In genomic region chr7:126821835-126822511, GRCm38 (mm10) we compare ENCODE assay signal across 9 mouse cellular contexts. TPM values are rescaled to one million over a fixed set of nuclear protein-coding genes. Genes with fewer than 3 reads are reported as not detected.
A peak's percentile ranks its signal among the peaks of the same experiment; 100 is the strongest.
DNase-seq lines count a peak whose midpoint lies in the region; ATAC-seq and TF ChIP-seq lines count a peak whose summit lies in the region.
"Had no signal": no experiment of that assay in that cellular context is flagged by ENCODE, and none has a peak within 500 bp of the region (broad histone marks: within the 10 kb centered on the region; RNA-seq: fewer than 3 reads in every experiment).

No protein-coding gene starts in this region.

- peak; percentile 96 for TF ChIP-seq CTCF in Patski (IDR thresholded peaks at IDR 0.05)
- TF ChIP-seq CTCF in cerebellum, adult 2 months (IDR thresholded peaks at IDR 0.05; ENCODE audit: borderline replicate concordance, insufficient read depth, low read depth, low read length): peak; percentile 95

- peaks cover 28% of the 10 kb centered on the region for H3K4me1 ChIP-seq in cerebellum, adult 2 months (ENCODE audit: control insufficient read depth, insufficient read depth, low read length)
- H3K4me1 ChIP-seq in hindbrain, embryonic 13.5 days (replicated peaks): peaks cover 46% of the 10 kb centered on the region

- POLR2A ChIA-PET in Patski (lab: Charles Lee): no interaction called here

- H3K4me2 ChIP-seq in hindbrain, embryonic 13.5 days: peak overlapping the region; percentile 73
- H3K4me2 ChIP-seq: liver, embryonic 15.5 days had no signal

- no peak for DNase-seq in Patski (ENCODE audit: low read depth, low spot score)
- peak; percentile 86 to 93 for DNase-seq in cerebellum, adult 2 months
- DNase-seq in forelimb bud, embryonic 11.5 days (ENCODE audit: low read depth, low spot score): peak; percentile 77
- peak; percentile 80 for DNase-seq in layer of hippocampus, postnatal 14 days (ENCODE audit: low spot score in 2 of 2)
- DNase-seq in retina, postnatal 7 days (ENCODE audit: low read depth, low spot score): peak; percentile 90
- peak; percentile 54 for DNase-seq in urinary bladder, adult 2 months (ENCODE audit: low spot score)

- 10% methylated on average over 7 of the region's 7 CpGs for WGBS in cerebellum, adult 2 months
- 29% methylated on average over 7 of the region's 7 CpGs for WGBS in hindbrain, embryonic 13.5 days

- H3K4me3 ChIP-seq in cerebellum, adult 2 months (replicated peaks; ENCODE audit: insufficient read depth, low read depth, low read length): peak overlapping the region; percentile 66
- H3K4me3 ChIP-seq in hindbrain, embryonic 13.5 days: peak overlapping the region; percentile 70
- H3K4me3 ChIP-seq: liver, embryonic 15.5 days had no signal

- H3K9ac ChIP-seq in hindbrain, embryonic 13.5 days: peak overlapping the region; percentile 87
- H3K9ac ChIP-seq: liver, embryonic 15.5 days had no signal

- H3K36me3 ChIP-seq in hindbrain, embryonic 13.5 days: 0 out of 2 replicates have a peak, but pooled peaks cover 7% of the 10 kb centered on the region
- H3K36me3 ChIP-seq: liver, embryonic 15.5 days had no signal

- no peaks in the 10 kb centered on the region for H3K9me3 ChIP-seq in hindbrain, embryonic 13.5 days
- H3K9me3 ChIP-seq: liver, embryonic 15.5 days had no signal

- in situ Hi-C loops in Patski (cut with MboI; ENCODE audit: low pct_unique_long_range_greater_than_20kb): no loop called here

- ATAC-seq in Patski: no peak
- no peak for ATAC-seq in hindbrain, embryonic 13.5 days (ENCODE audit: low FRiP score)
- ATAC-seq in megakaryocyte, adult 5-6 weeks (ENCODE audit: poor library complexity, severe bottlenecking): peak; percentile 91

- H3K27me3 ChIP-seq in Patski: no peaks in the 10 kb centered on the region
- no peaks in the 10 kb centered on the region for H3K27me3 ChIP-seq in cerebellum, adult 2 months (ENCODE audit: control insufficient read depth, insufficient read depth, low read length)
- H3K27me3 ChIP-seq in hindbrain, embryonic 13.5 days: no peaks in the 10 kb centered on the region

- CTCF ChIA-PET in Patski (lab: Charles Lee): interaction anchor here (0.8 to 2.4 kb wide), 8 partner anchors 9 to 289 kb away, joined by 3 to 6 read pairs (median 4); partner anchors contain the start of gene 4930451I11Rik

- TF ChIP-seq POLR2A in cerebellum, adult 2 months (IDR thresholded peaks at IDR 0.05; ENCODE audit: borderline replicate concordance, insufficient read depth, low read length): peak; percentile 39; the same call in 1 of the 2 replicates

- H3K27ac ChIP-seq in cerebellum, adult 2 months (ENCODE audit: insufficient read depth, low read length): peak overlapping the region; percentile 91
- peak overlapping the region; percentile 93 for H3K27ac ChIP-seq in hindbrain, embryonic 13.5 days
- H3K27ac ChIP-seq: liver, embryonic 15.5 days had no signal

RNA-seq across cellular contexts. Expression of gene 4930451I11Rik, which starts 9.5 kb away (rescaled TPM):
- polyA plus RNA-seq in Patski (2021): not detected
- not detected in 2 replicates for polyA plus RNA-seq in cerebellum, adult 2 months (2012; rRNA removed)
- polyA plus RNA-seq in hindbrain, embryonic 13.5 days (2015; fragmentation: Nextera tagmentation; extraction: Ambion mirVana): not detected in 2 replicates
- not detected for total RNA-seq in layer of hippocampus, postnatal 14 days (2021)
- not detected in 2 replicates for total RNA-seq in megakaryocyte, adult 5-6 weeks (2015)
- total RNA-seq in megakaryocyte, adult 5-6 weeks (2017): not detected in 2 replicates
- not detected in 2 replicates for polyA plus RNA-seq in urinary bladder, adult 2 months (2012; rRNA removed)
- polyA plus RNA-seq: liver, embryonic 15.5 days had no signal

RNA-seq across cellular contexts. Expression of gene Fam57b, which starts 24.5 kb away (rescaled TPM):
- 1.3 TPM for polyA plus RNA-seq in Patski (2021)
- 193 and 196 TPM in 2 replicates for polyA plus RNA-seq in cerebellum, adult 2 months (2012; rRNA removed)
- 52.1 and 55.6 TPM in 2 replicates for polyA plus RNA-seq in hindbrain, embryonic 13.5 days (2015; fragmentation: Nextera tagmentation; extraction: Ambion mirVana)
- 100 to 1,000 TPM; 109 to 112 TPM for total RNA-seq in layer of hippocampus, postnatal 14 days (2021)
- total RNA-seq in megakaryocyte, adult 5-6 weeks (2015): not detected in 2 replicates
- total RNA-seq in megakaryocyte, adult 5-6 weeks (2017): not detected in 2 replicates
- 2.4 and 2.9 TPM in 2 replicates for polyA plus RNA-seq in urinary bladder, adult 2 months (2012; rRNA removed)
- polyA plus RNA-seq: liver, embryonic 15.5 days had no signal

RNA-seq across cellular contexts. Expression of gene Doc2a, which starts 25.2 kb away (rescaled TPM):
- not detected for polyA plus RNA-seq in Patski (2021)
- polyA plus RNA-seq in cerebellum, adult 2 months (2012; rRNA removed): 9.7 and 12.1 TPM in 2 replicates
- 7.1 and 9.3 TPM in 2 replicates for polyA plus RNA-seq in hindbrain, embryonic 13.5 days (2015; fragmentation: Nextera tagmentation; extraction: Ambion mirVana)
- 10 to 100 TPM; 22.8 to 25.8 TPM for total RNA-seq in layer of hippocampus, postnatal 14 days (2021)
- total RNA-seq in megakaryocyte, adult 5-6 weeks (2015): not detected in 2 replicates
- total RNA-seq in megakaryocyte, adult 5-6 weeks (2017): not detected in 2 replicates
- polyA plus RNA-seq in urinary bladder, adult 2 months (2012; rRNA removed): not detected in 2 replicates
- polyA plus RNA-seq: liver, embryonic 15.5 days had no signal

RNA-seq across cellular contexts. Expression of gene Ppp4c, which starts 29.7 kb away (rescaled TPM):
- 94.3 TPM for polyA plus RNA-seq in Patski (2021)
- polyA plus RNA-seq in cerebellum, adult 2 months (2012; rRNA removed): 110 and 119 TPM in 2 replicates
- 196 and 214 TPM in 2 replicates for polyA plus RNA-seq in hindbrain, embryonic 13.5 days (2015; fragmentation: Nextera tagmentation; extraction: Ambion mirVana)
- total RNA-seq in layer of hippocampus, postnatal 14 days (2021): 10 to 100 TPM; 49.0 to 51.8 TPM
- total RNA-seq in megakaryocyte, adult 5-6 weeks (2015): 186 and 196 TPM in 2 replicates
- total RNA-seq in megakaryocyte, adult 5-6 weeks (2017): 139 and 154 TPM in 2 replicates
- polyA plus RNA-seq in urinary bladder, adult 2 months (2012; rRNA removed): 106 and 121 TPM in 2 replicates

RNA-seq across cellular contexts. Expression of gene Hirip3, which starts 39.8 kb away (rescaled TPM):
- 58.5 TPM for polyA plus RNA-seq in Patski (2021)
- 60.9 and 63.1 TPM in 2 replicates for polyA plus RNA-seq in cerebellum, adult 2 months (2012; rRNA removed)
- 20.2 and 25.7 TPM in 2 replicates for polyA plus RNA-seq in hindbrain, embryonic 13.5 days (2015; fragmentation: Nextera tagmentation; extraction: Ambion mirVana)
- 10 to 100 TPM; 27.6 to 34.7 TPM for total RNA-seq in layer of hippocampus, postnatal 14 days (2021)
- 14.6 and 22.0 TPM in 2 replicates for total RNA-seq in megakaryocyte, adult 5-6 weeks (2015)
- total RNA-seq in megakaryocyte, adult 5-6 weeks (2017): 147 and 164 TPM in 2 replicates
- 18.0 and 21.0 TPM in 2 replicates for polyA plus RNA-seq in urinary bladder, adult 2 months (2012; rRNA removed)

Comparison
In these comparisons a context has a peak if more than half of its experiments do, and no peak if none do; other contexts are left out.
1. RNA of gene Fam57b, which starts 24.5 kb away (polyA plus RNA-seq): 193 to 196 TPM in cerebellum, adult 2 months and 52.1 to 55.6 TPM in hindbrain, embryonic 13.5 days; 2.4 to 2.9 TPM in urinary bladder, adult 2 months and 1.3 TPM in Patski (single experiment); every median in the first group is over 10 times any median in the second.